Mouse (Mus musculus): ENCODE data around the gene Ttc38. TPM values are rescaled to one million over a fixed set of nuclear protein-coding genes. Genes with fewer than 3 reads are reported as not detected.
"Not testable (repeated sequence)": the region's sequence is repeated elsewhere in the genome, so short reads cannot be mapped to it uniquely, and the experiment has no call there.

Gene Ttc38
- total RNA-seq, 2 experiments from 2014 or later = 1.2 to 1.6 TPM

GRCm38 (mm10) chr15:85821203-85822010 lies 10.7 kb upstream of the Ttc38 start, which contains the start of gene Pkdrej:
Gene Pkdrej (minus strand): TSS chr15:85821734.
- no peak for ATAC-seq (replicated peaks; ENCODE audit: low FRiP score, poor library complexity, severe bottlenecking)

GRCm38 (mm10) chr15:85822011-85822359 lies 10.1 kb upstream of the Ttc38 start:
- ATAC-seq (replicated peaks; ENCODE audit: low FRiP score, poor library complexity, severe bottlenecking) = no peak

GRCm38 (mm10) chr15:85826676-85827075 lies 5.4 kb upstream of the Ttc38 start:
- ATAC-seq (replicated peaks; ENCODE audit: low FRiP score, poor library complexity, severe bottlenecking) = peak; percentile 85

- no peak for ATAC-seq (replicated peaks; ENCODE audit: low FRiP score, poor library complexity, severe bottlenecking)
These were observed 4.0 kb upstream of the Ttc38 start for GRCm38 (mm10) chr15:85828071-85828470.

GRCm38 (mm10) chr15:85829470-85829869 lies 2.6 kb upstream of the Ttc38 start:
- no peak for ATAC-seq (replicated peaks; ENCODE audit: low FRiP score, poor library complexity, severe bottlenecking)

- ATAC-seq (replicated peaks; ENCODE audit: low FRiP score, poor library complexity, severe bottlenecking) = no peak
These were observed 493 bp downstream of the Ttc38 start for GRCm38 (mm10) chr15:85832599-85832998.

GRCm38 (mm10) chr15:85835335-85835734 lies 3.2 kb downstream of the Ttc38 start:
- ATAC-seq (replicated peaks; ENCODE audit: low FRiP score, poor library complexity, severe bottlenecking) = no peak

GRCm38 (mm10) chr15:85836887-85837286 lies 4.8 kb downstream of the Ttc38 start:
- no peak for ATAC-seq (replicated peaks; ENCODE audit: low FRiP score, poor library complexity, severe bottlenecking)

- no peak for ATAC-seq (replicated peaks; ENCODE audit: low FRiP score, poor library complexity, severe bottlenecking)
These were observed 8.9 kb downstream of the Ttc38 start for GRCm38 (mm10) chr15:85840983-85841382.

GRCm38 (mm10) chr15:85841796-85842360 lies 9.8 kb downstream of the Ttc38 start:
- ATAC-seq (replicated peaks; ENCODE audit: low FRiP score, poor library complexity, severe bottlenecking) = peak; percentile 40; the same call in 1 of the 2 replicates

- ATAC-seq (replicated peaks; ENCODE audit: low FRiP score, poor library complexity, severe bottlenecking) = no peak
These were observed 13.0 kb downstream of the Ttc38 start for GRCm38 (mm10) chr15:85845071-85845470.

GRCm38 (mm10) chr15:85851656-85852392 lies 19.7 kb downstream of the Ttc38 start:
- no peak for ATAC-seq (replicated peaks; ENCODE audit: low FRiP score, poor library complexity, severe bottlenecking)

- ATAC-seq (replicated peaks; ENCODE audit: low FRiP score, poor library complexity, severe bottlenecking) = peak; percentile 4
These were observed 26.9 kb downstream of the Ttc38 start for GRCm38 (mm10) chr15:85858980-85859489.

- ATAC-seq (replicated peaks; ENCODE audit: low FRiP score, poor library complexity, severe bottlenecking) = peak; percentile 98
These were observed 27.5 kb downstream of the Ttc38 start, which contains the start of gene Gtse1 for GRCm38 (mm10) chr15:85859490-85860031. Gene Gtse1 (plus strand): TSS chr15:85859745.

GRCm38 (mm10) chr15:85865913-85866312 lies 33.8 kb downstream of the Ttc38 start:
- not testable (repeated sequence) for ATAC-seq (replicated peaks; ENCODE audit: low FRiP score, poor library complexity, severe bottlenecking)

- ATAC-seq (replicated peaks; ENCODE audit: low FRiP score, poor library complexity, severe bottlenecking) = peak; percentile 78
These were observed 35.6 kb downstream of the Ttc38 start for GRCm38 (mm10) chr15:85867696-85868095.

- ATAC-seq (replicated peaks; ENCODE audit: low FRiP score, poor library complexity, severe bottlenecking) = no peak
These were observed 45.2 kb downstream of the Ttc38 start for GRCm38 (mm10) chr15:85877336-85877735.

- peak; percentile 86 for ATAC-seq (replicated peaks; ENCODE audit: low FRiP score, poor library complexity, severe bottlenecking)
These were observed 46.9 kb downstream of the Ttc38 start, which contains the start of gene Trmu for GRCm38 (mm10) chr15:85878848-85879497. Gene Trmu (plus strand): TSS chr15:85879312.

GRCm38 (mm10) chr15:85879498-85879895 lies 47.4 kb downstream of the Ttc38 start:
- ATAC-seq (replicated peaks; ENCODE audit: low FRiP score, poor library complexity, severe bottlenecking) = peak; percentile 39; the same call in 1 of the 2 replicates

Measured in erythroblast, adult 5-6 weeks (primary cell).